Mouse (Mus musculus): ENCODE results near the gene Casp4. TPM values are rescaled to one million over a fixed set of nuclear protein-coding genes. Genes with fewer than 3 reads are reported as not detected.
A peak's percentile ranks its signal among the peaks of the same experiment; 100 is the strongest.

The Casp4 gene
- polyA plus RNA-seq (2014; fragmentation: Nextera tagmentation; extraction: Ambion mirVana), result 0.22 TPM in 1 of 2 replicates, not detected in the other

GRCm38 (mm10) chr9:5308561-5308960 lies at the start of gene Casp4:
Casp4 (plus strand) TSS chr9:5308828.
- Histone ChIP-seq H3K27ac (replicated peaks; ENCODE audit: low read depth, low read length) (no peak within 1 kb of the TSS), H3K4me1 (ENCODE audit: control insufficient read depth, insufficient read depth, low read length) (no peaks in the 10 kb centered on the region), H3K27me3 (ENCODE audit: control insufficient read depth, insufficient read depth, low read length) (no peaks in the 10 kb centered on the region), H3K9me3 (replicated peaks; ENCODE audit: control insufficient read depth, low read length) (no peaks in the 10 kb centered on the region), H3K36me3 (replicated peaks; ENCODE audit: control insufficient read depth, insufficient read depth, low read depth, low read length) (no peaks in the 10 kb centered on the region), H3K4me3 (ENCODE audit: low read depth, low read length) (no peak within 1 kb of the TSS), H3K4me2 (ENCODE audit: low read depth, low read length) (no peak within 1 kb of the TSS), H3K9ac (replicated peaks; ENCODE audit: low read length) (no peak within 1 kb of the TSS)
- 75% methylated on average over 5 of the region's 5 CpGs for WGBS
- DNase-seq (ENCODE audit: low spot score) (no peak), ATAC-seq (replicated peaks; ENCODE audit: insufficient number of reproducible peaks, low FRiP score, low TSS enrichment, low read depth) (no peak)

- Histone ChIP-seq H3K4me1 (ENCODE audit: control insufficient read depth, insufficient read depth, low read length) (no peaks in the 10 kb centered on the region), H3K4me2 (ENCODE audit: low read depth, low read length) (no peak overlapping the region), H3K36me3 (replicated peaks; ENCODE audit: control insufficient read depth, insufficient read depth, low read depth, low read length) (no peaks in the 10 kb centered on the region), H3K9me3 (replicated peaks; ENCODE audit: control insufficient read depth, low read length) (no peaks in the 10 kb centered on the region), H3K27ac (replicated peaks; ENCODE audit: low read depth, low read length) (no peak overlapping the region), H3K27me3 (ENCODE audit: control insufficient read depth, insufficient read depth, low read length) (no peaks in the 10 kb centered on the region), H3K9ac (replicated peaks; ENCODE audit: low read length) (no peak overlapping the region), H3K4me3 (ENCODE audit: low read depth, low read length) (no peak overlapping the region)
- WGBS, result 54% methylated on average over 2 of the region's 2 CpGs
- ATAC-seq (replicated peaks; ENCODE audit: insufficient number of reproducible peaks, low FRiP score, low TSS enrichment, low read depth) (no peak), DNase-seq (ENCODE audit: low spot score) (no peak)
Measured at GRCm38 (mm10) chr9:5263951-5264475, 44.6 kb upstream of the Casp4 start.

- WGBS, result 87% methylated on average over 2 of the region's 2 CpGs
- H3K9me3 ChIP-seq (replicated peaks; ENCODE audit: control insufficient read depth, low read length), result no peaks in the 10 kb centered on the region
- H3K27me3 ChIP-seq (ENCODE audit: control insufficient read depth, insufficient read depth, low read length), result no peaks in the 10 kb centered on the region
- no peaks in the 10 kb centered on the region for H3K36me3 ChIP-seq (replicated peaks; ENCODE audit: control insufficient read depth, insufficient read depth, low read depth, low read length)
- no peak overlapping the region for H3K4me3 ChIP-seq (ENCODE audit: low read depth, low read length)
- no peak overlapping the region for H3K9ac ChIP-seq (replicated peaks; ENCODE audit: low read length)
- ATAC-seq (replicated peaks; ENCODE audit: insufficient number of reproducible peaks, low FRiP score, low TSS enrichment, low read depth), result no peak
- no peak overlapping the region for H3K27ac ChIP-seq (replicated peaks; ENCODE audit: low read depth, low read length)
- no peak overlapping the region for H3K4me2 ChIP-seq (ENCODE audit: low read depth, low read length)
- no peaks in the 10 kb centered on the region for H3K4me1 ChIP-seq (ENCODE audit: control insufficient read depth, insufficient read depth, low read length)
- DNase-seq (ENCODE audit: low spot score), result no peak
Measured at GRCm38 (mm10) chr9:5270274-5270673, 38.4 kb upstream of the Casp4 start.

- no peaks in the 10 kb centered on the region for H3K9me3 ChIP-seq (replicated peaks; ENCODE audit: control insufficient read depth, low read length)
- H3K27me3 ChIP-seq (ENCODE audit: control insufficient read depth, insufficient read depth, low read length), result no peaks in the 10 kb centered on the region
- H3K4me3 ChIP-seq (ENCODE audit: low read depth, low read length), result no peak overlapping the region
- H3K27ac ChIP-seq (replicated peaks; ENCODE audit: low read depth, low read length), result no peak overlapping the region
- WGBS, result 61% methylated on average over 1 of the region's 1 CpGs
- no peak for ATAC-seq (replicated peaks; ENCODE audit: insufficient number of reproducible peaks, low FRiP score, low TSS enrichment, low read depth)
- H3K4me2 ChIP-seq (ENCODE audit: low read depth, low read length), result no peak overlapping the region
- DNase-seq (ENCODE audit: low spot score), result no peak
- no peaks in the 10 kb centered on the region for H3K4me1 ChIP-seq (ENCODE audit: control insufficient read depth, insufficient read depth, low read length)
- no peak overlapping the region for H3K9ac ChIP-seq (replicated peaks; ENCODE audit: low read length)
- H3K36me3 ChIP-seq (replicated peaks; ENCODE audit: control insufficient read depth, insufficient read depth, low read depth, low read length), result no peaks in the 10 kb centered on the region
Measured at GRCm38 (mm10) chr9:5270884-5271283, 37.7 kb upstream of the Casp4 start.

GRCm38 (mm10) chr9:5271334-5271845 lies 37.2 kb upstream of the Casp4 start:
- H3K4me1 ChIP-seq (ENCODE audit: control insufficient read depth, insufficient read depth, low read length), result no peaks in the 10 kb centered on the region
- no peak for ATAC-seq (replicated peaks; ENCODE audit: insufficient number of reproducible peaks, low FRiP score, low TSS enrichment, low read depth)
- no peaks in the 10 kb centered on the region for H3K9me3 ChIP-seq (replicated peaks; ENCODE audit: control insufficient read depth, low read length)
- H3K27me3 ChIP-seq (ENCODE audit: control insufficient read depth, insufficient read depth, low read length), result no peaks in the 10 kb centered on the region
- H3K9ac ChIP-seq (replicated peaks; ENCODE audit: low read length), result no peak overlapping the region
- no peak overlapping the region for H3K27ac ChIP-seq (replicated peaks; ENCODE audit: low read depth, low read length)
- DNase-seq (ENCODE audit: low spot score), result peak; percentile 1
- no peak overlapping the region for H3K4me2 ChIP-seq (ENCODE audit: low read depth, low read length)
- 63% methylated on average over 6 of the region's 6 CpGs for WGBS
- no peak overlapping the region for H3K4me3 ChIP-seq (ENCODE audit: low read depth, low read length)
- no peaks in the 10 kb centered on the region for H3K36me3 ChIP-seq (replicated peaks; ENCODE audit: control insufficient read depth, insufficient read depth, low read depth, low read length)

- H3K36me3 ChIP-seq (replicated peaks; ENCODE audit: control insufficient read depth, insufficient read depth, low read depth, low read length), result no peaks in the 10 kb centered on the region
Measured at GRCm38 (mm10) chr9:5286071-5286470, 22.6 kb upstream of the Casp4 start.

GRCm38 (mm10) chr9:5286597-5286996 lies 22.0 kb upstream of the Casp4 start:
- DNase-seq (ENCODE audit: low spot score), result no peak
- Histone ChIP-seq H3K4me2 (ENCODE audit: low read depth, low read length) (no peak overlapping the region), H3K27ac (replicated peaks; ENCODE audit: low read depth, low read length) (no peak overlapping the region), H3K9me3 (replicated peaks; ENCODE audit: control insufficient read depth, low read length) (no peaks in the 10 kb centered on the region), H3K36me3 (replicated peaks; ENCODE audit: control insufficient read depth, insufficient read depth, low read depth, low read length) (no peaks in the 10 kb centered on the region), H3K27me3 (ENCODE audit: control insufficient read depth, insufficient read depth, low read length) (no peaks in the 10 kb centered on the region), H3K4me1 (ENCODE audit: control insufficient read depth, insufficient read depth, low read length) (no peaks in the 10 kb centered on the region), H3K4me3 (ENCODE audit: low read depth, low read length) (no peak overlapping the region), H3K9ac (replicated peaks; ENCODE audit: low read length) (no peak overlapping the region)
- no peak for ATAC-seq (replicated peaks; ENCODE audit: insufficient number of reproducible peaks, low FRiP score, low TSS enrichment, low read depth)

More at GRCm38 (mm10) chr9:5286071-5286470, 22.6 kb upstream of the Casp4 start:
- H3K4me2 ChIP-seq (ENCODE audit: low read depth, low read length), result no peak overlapping the region
- DNase-seq (ENCODE audit: low spot score) (no peak), ATAC-seq (replicated peaks; ENCODE audit: insufficient number of reproducible peaks, low FRiP score, low TSS enrichment, low read depth) (no peak)
- H3K9me3 ChIP-seq (replicated peaks; ENCODE audit: control insufficient read depth, low read length), result no peaks in the 10 kb centered on the region
- no peak overlapping the region for H3K9ac ChIP-seq (replicated peaks; ENCODE audit: low read length)
- no peaks in the 10 kb centered on the region for H3K27me3 ChIP-seq (ENCODE audit: control insufficient read depth, insufficient read depth, low read length)
- WGBS, result 91% methylated on average over 2 of the region's 2 CpGs
- H3K4me3 ChIP-seq (ENCODE audit: low read depth, low read length), result no peak overlapping the region
- no peak overlapping the region for H3K27ac ChIP-seq (replicated peaks; ENCODE audit: low read depth, low read length)
- no peaks in the 10 kb centered on the region for H3K4me1 ChIP-seq (ENCODE audit: control insufficient read depth, insufficient read depth, low read length)

GRCm38 (mm10) chr9:5296354-5297237 lies 12.0 kb upstream of the Casp4 start:
- H3K27me3 ChIP-seq (ENCODE audit: control insufficient read depth, insufficient read depth, low read length), result no peaks in the 10 kb centered on the region
- no peak for ATAC-seq (replicated peaks; ENCODE audit: insufficient number of reproducible peaks, low FRiP score, low TSS enrichment, low read depth)
- H3K9ac ChIP-seq (replicated peaks; ENCODE audit: low read length), result no peak overlapping the region
- H3K36me3 ChIP-seq (replicated peaks; ENCODE audit: control insufficient read depth, insufficient read depth, low read depth, low read length), result no peaks in the 10 kb centered on the region
- WGBS, result 68% methylated on average over 2 of the region's 2 CpGs
- no peak for DNase-seq (ENCODE audit: low spot score)
- no peak overlapping the region for H3K27ac ChIP-seq (replicated peaks; ENCODE audit: low read depth, low read length)
- no peaks in the 10 kb centered on the region for H3K9me3 ChIP-seq (replicated peaks; ENCODE audit: control insufficient read depth, low read length)
- H3K4me3 ChIP-seq (ENCODE audit: low read depth, low read length), result no peak overlapping the region
- H3K4me2 ChIP-seq (ENCODE audit: low read depth, low read length), result no peak overlapping the region
- no peaks in the 10 kb centered on the region for H3K4me1 ChIP-seq (ENCODE audit: control insufficient read depth, insufficient read depth, low read length)

All from embryonic facial prominence, embryonic 11.5 days (tissue).